Mouse (Mus musculus) cerebellum, postnatal 4 days (tissue): ENCODE results near the gene Dleu7.

Experiments
- DNase-seq, 2 experiments: peaks; one replicate each; pipeline ENCODE4 v3.0.0; 2022; ENCODE audit warnings: low spot score in 2 of 2, mixed read lengths in 1 of 2

Dleu7 gene

DNA sequence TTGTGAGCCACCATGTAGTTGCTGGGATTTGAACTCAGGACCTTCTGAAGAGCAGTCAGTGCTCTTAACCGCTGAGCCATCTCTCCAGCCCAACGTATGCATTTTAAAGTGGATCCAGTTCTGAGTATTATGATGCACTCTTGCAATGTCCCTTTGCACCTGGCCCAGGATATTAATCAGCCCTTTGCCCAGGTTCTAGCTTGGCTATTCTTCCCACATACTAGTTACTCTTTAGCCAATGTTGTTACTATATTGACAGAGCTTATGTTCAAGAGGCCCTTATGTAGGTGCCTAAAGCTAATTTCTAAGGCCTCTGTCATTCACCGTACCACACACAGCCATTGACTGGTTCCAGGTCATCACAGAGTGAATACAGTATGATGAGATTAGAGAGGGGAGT lies 4.1 kb downstream of the Dleu7 start:
- DNase-seq, result no peak

DNA sequence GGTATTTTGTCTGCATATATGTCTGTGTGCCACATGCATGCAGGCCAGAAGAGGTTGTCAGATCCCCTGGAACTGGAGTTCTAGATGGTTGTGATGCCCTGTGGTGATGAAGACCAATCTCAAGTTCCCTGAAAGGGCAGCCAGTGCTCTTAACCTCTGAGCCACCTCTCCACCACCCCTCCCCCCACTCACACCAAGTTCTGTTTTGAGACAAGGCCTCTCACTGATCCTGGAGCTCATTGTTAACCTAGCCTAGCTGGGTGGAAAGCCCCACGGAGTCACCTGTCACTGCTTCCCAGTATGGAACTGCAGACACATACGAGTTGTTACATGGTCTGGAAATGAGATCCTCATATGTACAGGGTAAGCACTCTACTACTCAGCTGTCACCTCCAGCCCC lies 9.9 kb downstream of the Dleu7 start:
- DNase-seq, result no peak

DNA sequence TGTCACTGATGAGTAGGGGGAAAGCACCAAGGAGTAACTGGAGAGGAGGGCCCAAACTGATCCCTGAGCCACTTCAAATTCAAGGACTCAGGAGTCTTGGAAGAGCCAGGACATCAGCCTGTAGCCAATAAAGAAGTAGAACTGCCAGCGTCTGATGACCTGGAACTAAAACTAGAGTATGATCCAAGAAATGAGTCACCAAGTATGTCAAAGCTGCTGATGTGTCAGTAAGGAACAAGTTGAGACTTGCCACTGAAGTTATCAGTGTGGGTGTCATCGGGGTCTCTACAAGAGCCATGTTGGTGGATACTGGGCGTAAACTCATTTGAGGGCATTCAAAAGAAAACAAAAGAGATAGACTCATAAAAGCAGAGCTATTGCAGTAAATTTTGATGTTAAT lies 19.2 kb downstream of the Dleu7 start:
- no peak for DNase-seq

DNA sequence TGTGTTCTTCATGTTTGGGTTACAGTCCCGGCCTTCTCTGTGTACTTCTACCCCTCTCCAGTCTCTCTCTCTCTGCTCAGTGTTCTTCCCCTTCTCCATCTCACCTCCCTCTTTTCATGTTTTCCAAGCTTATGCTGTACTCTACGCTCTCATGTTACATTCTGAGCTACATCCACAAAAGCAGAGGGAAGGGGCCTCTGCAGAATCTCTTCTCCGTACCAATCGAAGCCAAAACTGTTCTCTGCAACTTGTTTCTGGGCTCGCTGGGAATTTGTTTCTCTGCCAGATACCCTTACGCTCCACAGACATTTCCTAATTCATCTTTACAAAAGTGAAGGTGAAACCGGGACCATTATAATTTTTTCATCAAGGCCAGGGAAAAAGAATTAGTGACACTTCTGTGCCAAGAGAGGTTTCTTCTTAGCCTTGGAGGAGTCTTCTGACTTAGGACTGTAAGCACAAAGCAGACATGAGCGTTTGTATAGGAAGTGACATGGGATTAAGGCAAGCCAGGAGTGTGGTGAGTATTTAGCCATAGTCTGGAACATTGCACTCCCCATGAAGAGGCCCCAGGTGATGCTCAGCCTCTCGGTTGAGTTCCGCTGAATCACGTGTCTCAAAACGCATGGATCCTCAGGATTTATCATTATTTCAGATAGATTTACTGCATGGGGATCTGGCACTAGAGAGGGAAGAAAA lies 22.0 kb downstream of the Dleu7 start:
- DNase-seq, result no peak

DNA sequence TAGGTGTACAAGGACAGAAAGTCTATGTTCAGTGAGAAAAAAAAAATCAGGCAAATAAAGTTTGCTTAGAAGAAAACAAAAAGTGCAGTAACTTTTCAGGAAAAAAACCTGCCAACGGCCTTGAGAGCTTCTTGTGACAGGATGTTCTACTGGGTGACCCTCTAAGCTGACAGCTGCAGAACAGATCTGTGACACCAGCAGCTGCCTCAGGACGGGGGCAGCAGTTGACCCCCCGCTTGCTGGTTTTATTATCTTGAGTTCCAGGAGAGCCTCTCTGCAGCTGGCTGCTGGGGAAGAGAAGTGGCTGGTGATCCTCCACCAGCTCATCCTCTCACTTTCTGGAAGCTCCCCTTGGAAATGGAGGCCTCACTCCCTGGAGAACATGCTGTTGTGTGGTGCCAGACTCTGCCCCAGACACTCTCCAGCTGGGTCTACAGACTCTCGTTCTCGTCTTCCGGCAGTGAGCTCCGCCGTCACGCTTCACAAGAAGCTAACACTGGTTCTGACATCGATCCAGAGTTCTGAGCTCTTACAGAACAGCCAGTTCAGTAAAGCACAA lies 33.8 kb downstream of the Dleu7 start:
- no peak for DNase-seq

DNA sequence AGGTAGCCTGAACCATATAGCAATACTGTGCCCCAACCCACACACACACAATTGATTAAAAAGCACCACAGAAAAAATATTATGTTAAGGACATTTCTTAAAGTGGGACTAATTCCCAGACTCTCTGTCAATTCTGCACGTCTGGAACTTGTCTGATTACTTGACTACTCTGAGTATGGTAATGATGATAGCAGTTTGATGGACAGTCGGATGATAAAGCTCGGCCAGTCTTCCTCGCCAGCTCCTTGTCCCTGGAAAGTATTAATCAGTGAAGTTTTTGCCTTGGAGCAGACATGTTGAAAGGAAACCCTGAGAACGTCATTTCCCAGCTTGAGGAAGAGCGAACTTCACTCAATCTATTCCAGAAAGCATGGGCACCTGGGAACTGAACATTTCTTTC lies 34.7 kb downstream of the Dleu7 start:
- no peak for DNase-seq

DNA sequence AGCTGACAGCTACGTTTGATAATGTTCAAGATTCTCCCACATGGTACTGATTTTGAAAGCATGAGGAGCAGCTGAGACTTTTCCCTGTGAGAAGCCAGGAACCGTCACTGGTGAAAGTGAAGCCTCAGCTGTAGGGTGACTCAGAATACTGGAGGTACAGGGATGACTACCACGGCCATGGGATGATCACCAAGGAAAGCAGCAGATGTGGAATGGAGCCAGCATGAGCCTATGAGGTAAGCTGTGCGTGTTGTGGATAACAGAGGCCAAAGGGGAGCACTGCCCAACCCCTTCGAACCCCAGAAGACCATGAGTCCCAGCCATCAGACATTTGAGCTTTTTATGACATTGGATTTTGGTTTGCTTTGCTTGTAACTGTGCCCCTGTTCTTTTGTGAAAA lies 36.8 kb downstream of the Dleu7 start:
- no peak for DNase-seq

DNA sequence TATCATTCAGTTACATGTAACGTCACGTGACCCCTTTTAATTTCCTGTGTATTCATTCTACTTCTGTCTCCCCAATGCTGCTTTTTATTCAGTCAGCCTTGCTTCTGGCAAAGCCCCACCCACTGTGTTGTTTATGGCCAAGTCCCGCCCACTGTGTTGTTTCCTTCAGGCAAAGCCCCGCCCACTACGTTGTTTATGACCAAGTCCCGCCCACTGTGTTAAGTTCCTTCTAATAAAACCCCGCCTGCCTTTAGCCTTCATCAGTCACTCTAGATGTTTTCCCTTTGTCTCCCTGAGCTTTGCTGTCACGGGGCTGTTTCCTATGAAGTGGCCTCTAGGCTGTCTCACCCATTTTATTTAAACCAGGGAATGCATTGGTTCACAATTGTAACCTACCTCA lies 38.5 kb downstream of the Dleu7 start:
- DNase-seq, result no peak

DNA sequence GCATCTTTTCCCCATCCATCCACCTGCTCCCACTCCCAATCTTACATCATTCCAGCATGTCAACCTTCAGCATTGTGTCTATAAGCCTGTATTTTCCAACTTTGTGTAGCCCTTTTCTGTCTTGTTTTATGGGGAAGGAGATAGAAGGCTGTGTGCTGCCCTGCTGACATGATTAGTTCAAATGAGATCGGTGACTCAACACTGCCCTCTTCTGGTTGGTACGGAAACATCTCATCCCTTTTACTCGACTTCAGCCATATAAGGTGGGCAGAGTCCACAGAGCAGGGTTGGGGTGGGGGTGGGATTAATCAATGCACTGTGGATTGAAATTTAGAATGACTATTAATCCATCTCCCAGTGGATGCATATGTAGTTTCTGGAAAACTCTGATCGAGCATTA lies 40.8 kb downstream of the Dleu7 start:
- peak in 1 of 2 experiments; percentile 63 for DNase-seq

DNA sequence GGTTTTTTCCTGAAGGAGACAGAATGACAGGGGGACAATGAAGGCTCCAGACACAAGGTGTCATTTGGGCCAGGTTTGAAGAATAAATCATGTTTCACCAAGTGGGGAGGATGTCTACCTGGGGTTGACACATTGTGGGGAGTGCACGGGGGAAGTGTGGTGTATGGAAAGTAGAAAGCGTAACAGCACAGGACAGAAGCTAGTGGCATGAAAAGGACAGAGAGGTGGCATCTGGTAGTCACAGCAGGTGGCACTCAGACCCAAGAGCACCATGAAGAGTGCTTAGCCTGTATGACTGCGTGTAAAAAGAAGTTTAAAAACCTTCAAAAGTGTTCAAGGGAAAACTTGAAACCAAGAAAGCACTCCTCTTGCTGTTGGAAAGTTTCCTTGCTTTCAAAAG lies 42.8 kb downstream of the Dleu7 start:
- DNase-seq, result no peak

DNA sequence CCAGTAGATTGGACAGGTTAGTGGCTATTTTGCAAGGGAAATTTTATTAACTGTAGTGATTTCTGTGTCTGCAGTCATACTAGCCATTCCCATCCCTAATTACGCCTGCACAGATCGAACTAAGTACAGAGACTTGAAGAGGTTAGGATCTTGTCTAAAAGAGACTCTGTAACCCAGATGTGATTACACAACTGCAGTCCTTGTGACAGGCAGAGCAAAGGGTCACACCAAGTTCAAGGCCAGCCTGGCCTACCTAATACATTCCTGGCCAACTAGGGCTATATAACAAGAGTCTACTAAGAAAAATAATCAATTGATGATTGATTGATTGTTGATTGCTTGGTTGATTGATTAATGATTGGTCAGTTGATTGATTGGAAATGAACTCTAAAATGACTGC lies 43.6 kb downstream of the Dleu7 start:
- DNase-seq, result no peak

DNA sequence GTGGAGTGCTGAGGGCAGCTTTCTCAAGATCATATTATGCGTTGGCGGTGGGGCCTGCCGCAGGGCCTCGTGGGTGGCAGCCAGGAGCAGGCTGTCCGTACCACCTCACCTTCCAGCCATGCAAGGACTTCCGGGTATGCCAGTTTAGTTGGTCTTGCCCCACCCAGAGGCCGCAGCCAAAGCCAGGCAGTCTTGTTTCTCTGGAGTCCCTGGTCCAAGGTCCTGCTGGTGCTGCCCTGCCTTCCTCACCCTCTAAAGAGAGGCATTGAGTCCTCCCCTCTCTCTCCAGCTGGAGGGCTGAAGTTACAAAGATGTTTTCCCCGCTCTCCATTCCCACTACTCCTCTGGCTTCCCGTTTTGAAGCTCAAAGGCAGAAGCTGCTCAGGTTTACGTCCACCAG lies 44.1 kb downstream of the Dleu7 start:
- DNase-seq, result no peak

DNA sequence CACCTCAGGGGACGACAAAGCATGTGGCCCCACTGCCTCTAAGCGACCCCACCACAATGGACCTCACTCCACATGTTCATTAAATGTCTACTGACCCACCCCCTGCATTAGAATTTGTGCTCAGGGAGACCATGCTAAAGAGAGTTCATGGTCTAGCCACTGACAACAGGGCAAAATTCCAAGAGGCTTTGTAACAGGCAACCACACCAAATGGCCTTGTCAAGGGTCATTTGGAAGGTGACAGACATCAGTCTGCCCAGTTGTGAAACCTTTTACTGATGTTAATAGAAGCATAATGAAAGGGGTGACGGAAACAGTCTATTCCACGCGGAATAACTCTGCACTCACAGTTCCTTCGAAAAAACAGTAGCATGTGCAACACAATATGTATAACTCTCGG lies 44.5 kb downstream of the Dleu7 start:
- no peak for DNase-seq

DNA sequence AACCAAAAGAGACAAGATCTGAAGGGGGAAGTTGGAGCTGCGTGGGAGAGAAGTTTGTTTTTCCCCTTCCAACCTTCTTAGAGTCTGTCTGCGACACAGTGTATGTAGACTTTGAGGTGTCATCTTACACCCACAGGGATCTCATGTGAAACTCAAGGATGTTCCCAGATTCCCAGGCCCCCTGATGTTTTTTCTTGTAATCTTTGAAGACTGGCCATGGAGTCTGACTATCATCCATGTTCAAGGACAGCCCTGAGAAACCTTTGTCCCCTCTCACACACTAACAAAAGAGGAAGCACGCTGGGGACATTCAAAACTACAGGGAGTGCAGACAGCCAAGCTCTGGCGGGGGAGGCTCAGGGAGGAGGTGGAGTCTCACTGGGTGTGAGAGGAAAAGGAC lies 47.3 kb downstream of the Dleu7 start:
- no peak for DNase-seq

DNA sequence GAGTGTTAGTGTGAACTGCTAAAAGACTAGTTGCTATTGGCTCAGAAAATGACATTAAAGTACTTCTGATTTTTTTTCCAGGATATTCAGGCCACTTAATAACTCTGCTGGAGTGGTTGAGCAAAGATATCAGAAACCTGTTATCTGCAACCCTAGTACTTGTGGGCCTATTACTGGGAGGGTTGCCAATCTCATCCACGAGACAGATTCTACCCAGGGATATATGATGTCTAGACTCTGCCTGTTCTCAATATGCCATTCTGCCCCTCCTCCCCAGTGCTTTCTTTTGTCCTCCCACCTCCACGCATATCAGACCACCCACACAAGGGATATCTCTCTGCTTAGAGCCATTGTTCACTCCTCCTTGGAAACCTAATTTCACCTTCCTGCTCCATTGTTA lies 49.3 kb downstream of the Dleu7 start:
- no peak for DNase-seq

DNA sequence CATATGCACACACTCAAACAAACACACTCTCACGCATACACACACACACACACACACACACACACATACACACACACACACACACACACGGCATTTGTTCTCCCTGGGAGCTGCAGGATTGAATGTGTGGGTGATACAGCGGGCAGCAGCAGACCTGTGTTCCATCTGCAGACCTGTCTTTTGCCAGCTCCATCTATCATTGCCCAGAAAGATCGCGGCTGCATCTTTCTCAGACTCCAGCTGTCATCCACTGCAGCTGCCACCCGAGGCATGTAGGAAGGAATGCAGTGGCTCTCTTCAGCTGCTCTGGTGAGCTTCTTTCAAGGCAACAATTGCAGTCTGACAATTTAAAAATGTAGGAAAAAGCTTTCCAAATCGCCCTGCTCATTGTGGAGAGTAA lies 56.9 kb downstream of the Dleu7 start:
- DNase-seq, result no peak

DNA sequence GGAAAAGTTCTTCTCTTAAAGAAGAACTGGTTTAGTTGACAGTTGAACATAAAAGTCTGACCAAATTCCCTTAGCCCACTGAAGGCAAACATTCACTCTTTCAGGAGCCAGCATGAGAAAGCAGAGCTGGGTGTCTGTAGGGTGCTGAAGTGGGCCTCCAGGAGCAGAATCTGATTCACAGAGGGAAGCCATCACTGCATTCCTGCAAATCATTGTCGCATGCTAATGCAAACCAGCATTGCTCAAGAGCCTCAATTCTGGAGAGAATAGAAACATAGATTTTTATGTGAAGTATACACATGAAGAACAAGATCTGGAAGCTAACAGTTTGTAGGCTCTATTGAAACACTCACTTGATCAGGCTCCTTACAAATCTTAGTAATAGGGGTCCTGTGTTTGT lies 57.6 kb downstream of the Dleu7 start:
- no peak for DNase-seq

DNA sequence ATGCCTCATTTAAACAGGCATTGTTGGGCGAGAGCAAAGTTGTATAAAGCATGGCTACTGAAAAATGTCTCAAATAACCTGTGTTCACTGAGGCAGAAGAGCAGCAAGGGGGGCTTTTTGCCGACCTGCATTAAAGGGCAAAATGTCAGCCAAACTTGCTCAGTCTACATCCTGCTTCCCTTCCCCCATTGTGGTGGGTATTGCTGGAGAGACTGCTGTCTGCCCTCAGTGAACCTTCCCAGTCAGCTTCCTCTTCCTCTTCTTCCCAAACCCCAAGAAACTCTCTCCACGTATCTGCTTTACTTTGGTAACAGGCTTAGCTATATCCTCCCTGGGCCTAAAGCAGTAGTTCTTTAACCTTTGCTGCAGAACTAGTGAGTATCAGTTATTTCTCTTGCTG lies 61.9 kb downstream of the Dleu7 start:
- DNase-seq, result no peak

DNA sequence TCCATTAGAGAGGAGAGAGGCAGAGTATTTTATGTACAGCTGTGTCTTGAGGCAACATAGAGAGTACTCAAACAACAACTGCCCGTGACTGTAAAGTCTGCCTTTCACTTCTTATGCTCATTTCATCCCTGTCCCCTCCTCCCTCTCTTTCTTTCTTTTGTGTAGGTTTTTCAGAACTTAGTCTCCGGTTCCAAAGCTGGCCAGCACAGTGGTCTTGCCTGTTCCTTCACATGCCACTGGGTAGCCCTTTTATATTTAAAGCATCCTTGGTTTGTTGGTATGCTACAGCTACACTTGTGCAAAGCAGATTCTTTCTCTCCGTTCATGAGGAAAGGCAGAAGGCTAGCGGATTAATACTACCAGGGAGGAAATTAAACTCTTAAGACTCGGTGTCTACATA lies 65.7 kb downstream of the Dleu7 start:
- DNase-seq, result no peak

DNA sequence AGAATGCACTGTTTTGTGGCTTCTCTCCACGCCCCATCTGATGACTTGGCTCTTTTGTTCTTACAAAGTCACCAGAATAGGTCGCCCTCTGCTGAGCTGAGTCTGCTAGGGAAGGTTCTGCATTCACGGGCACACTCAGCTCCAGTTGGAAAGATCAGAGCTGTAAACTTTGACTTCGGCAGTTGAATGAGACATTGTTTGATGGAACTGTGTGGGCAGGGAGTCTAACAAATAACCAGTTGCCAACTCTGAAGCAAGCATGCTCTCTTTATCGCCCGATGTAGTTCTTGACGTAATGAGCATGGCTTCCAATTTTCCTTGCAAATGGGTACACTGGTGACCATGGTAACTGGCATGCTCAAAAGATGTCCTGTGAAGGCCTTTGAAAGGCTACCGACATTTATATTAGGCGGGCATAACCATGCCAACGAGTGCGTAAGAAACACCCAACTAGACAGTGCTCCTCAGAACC lies 66.2 kb downstream of the Dleu7 start:
- DNase-seq, result peak in 1 of 2 experiments; percentile 26
